In the genomic region with DNA sequence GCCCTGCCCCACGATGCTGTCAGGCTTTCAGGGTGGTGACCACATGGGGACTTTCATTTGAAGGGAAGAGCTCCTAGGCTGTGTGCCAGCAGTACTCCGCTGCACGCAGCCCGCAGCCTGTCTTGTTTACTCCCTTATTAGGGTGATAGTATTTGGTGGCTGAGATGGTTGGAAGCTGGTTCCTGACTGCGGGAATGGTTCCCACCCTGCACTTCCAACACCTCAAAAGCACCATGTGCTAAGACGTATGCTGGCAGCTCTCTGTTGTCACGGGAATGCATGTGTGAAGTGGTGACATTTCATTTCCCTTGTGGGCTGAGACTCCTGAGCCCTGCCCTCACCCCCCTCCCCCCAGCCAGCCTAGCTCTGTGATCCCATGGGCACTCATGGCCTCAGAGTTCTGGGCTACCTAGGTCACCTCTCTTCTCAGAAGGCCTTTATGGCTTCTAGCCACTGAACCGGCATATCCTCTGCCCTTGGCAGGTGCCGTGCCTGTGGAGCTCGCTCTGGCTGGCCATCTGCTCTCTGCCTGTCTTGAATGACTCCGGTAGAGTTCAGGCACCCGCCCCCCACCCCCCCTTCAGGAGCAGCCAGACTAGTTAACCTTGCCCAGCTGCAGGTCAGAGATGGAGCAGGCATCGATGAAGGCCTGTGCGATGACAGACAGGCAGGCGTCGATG, we compare ENCODE assay signal across 10 mouse cellular contexts. TPM values are rescaled to one million over a fixed set of nuclear protein-coding genes. Genes with fewer than 3 reads are reported as not detected.
DNase-seq lines count a peak whose midpoint lies in the region; ATAC-seq lines count a peak whose summit lies in the region.
"Had no signal": no experiment of that assay in that cellular context is flagged by ENCODE, and none has a peak within 500 bp of the region (broad histone marks: within the 10 kb centered on the region; RNA-seq: fewer than 3 reads in every experiment).

No protein-coding gene starts in this region.

- H3K9ac ChIP-seq in heart, embryonic 16.5 days (ENCODE audit: low read length): peak overlapping the region; percentile 2

- H3K4me3 ChIP-seq in embryonic facial prominence, embryonic 10.5 days: peak overlapping the region; percentile 17; the same call in 1 of the 2 replicates
- H3K4me3 ChIP-seq in heart, embryonic 16.5 days (ENCODE audit: low read length): no peak overlapping the region

- H3K9me3 ChIP-seq in embryonic facial prominence, embryonic 10.5 days: no peaks in the 10 kb centered on the region
- H3K9me3 ChIP-seq in heart, embryonic 16.5 days (replicated peaks; ENCODE audit: control insufficient read depth, low read length): no peaks in the 10 kb centered on the region

- peaks cover 13% of the 10 kb centered on the region for H3K36me3 ChIP-seq in embryonic facial prominence, embryonic 10.5 days (replicated peaks)
- H3K36me3 ChIP-seq in heart, embryonic 16.5 days (ENCODE audit: control insufficient read depth, insufficient read depth): peaks cover 6% of the 10 kb centered on the region; the same call in 1 of the 2 replicates

- peaks cover 69% of the 10 kb centered on the region for H3K4me1 ChIP-seq in embryonic facial prominence, embryonic 10.5 days
- peaks cover 42% of the 10 kb centered on the region for H3K4me1 ChIP-seq in heart, embryonic 16.5 days (ENCODE audit: control insufficient read depth, insufficient read depth, low read length)

- DNase-seq in ovary, adult 18-20 months (ENCODE audit: low spot score): peak; percentile 34
- no peak for DNase-seq in ovary, postnatal 14 days (ENCODE audit: low spot score)
- peak; percentile 69 for DNase-seq in embryonic facial prominence, embryonic 10.5 days (ENCODE audit: low spot score)
- peak; percentile 68 to 84 for DNase-seq in kidney, postnatal 25 days
- DNase-seq in neural tube, embryonic 10.5 days (ENCODE audit: extremely low spot score, low spot score): peak; percentile 34
- DNase-seq in urinary bladder, adult 18-20 months (ENCODE audit: low spot score in 2 of 2): no peak

- H3K27me3 ChIP-seq in embryonic facial prominence, embryonic 10.5 days (replicated peaks; ENCODE audit: low read depth, poor library complexity, severe bottlenecking): 0 out of 2 replicates have a peak, but pooled peaks cover under 1% of the 10 kb centered on the region
- no peaks in the 10 kb centered on the region for H3K27me3 ChIP-seq in heart, embryonic 16.5 days (ENCODE audit: control insufficient read depth, insufficient read depth, low read length)
- H3K27me3 ChIP-seq: Patski had no signal

- peak overlapping the region; percentile 83 for H3K27ac ChIP-seq in embryonic facial prominence, embryonic 10.5 days (replicated peaks)
- H3K27ac ChIP-seq in heart, embryonic 16.5 days (ENCODE audit: low read length): peak overlapping the region; percentile 78

- peak; percentile 74 for ATAC-seq in heart, embryonic 16.5 days (replicated peaks; ENCODE audit: extremely low read depth, insufficient read depth, low FRiP score)
- ATAC-seq in erythroblast, adult 5-6 weeks (replicated peaks; ENCODE audit: low FRiP score, poor library complexity, severe bottlenecking): no peak
- ATAC-seq: Patski had no signal

- H3K4me2 ChIP-seq in heart, embryonic 16.5 days (ENCODE audit: low read depth, low read length): peak overlapping the region; percentile 10; the same call in 1 of the 2 replicates

- WGBS in embryonic facial prominence, embryonic 10.5 days: 40% methylated on average over 16 of the region's 16 CpGs
- 27% methylated on average over 16 of the region's 16 CpGs for WGBS in heart, embryonic 16.5 days

RNA-seq across cellular contexts. Expression of a gene that starts 12.3 kb away (rescaled TPM):
- not detected in 2 replicates for polyA plus RNA-seq in embryonic facial prominence, embryonic 10.5 days (2016; fragmentation: Nextera tagmentation; extraction: Ambion mirVana)
- not detected in 2 replicates for polyA plus RNA-seq in heart, embryonic 16.5 days (2015; fragmentation: Nextera tagmentation; extraction: Ambion mirVana)
- not detected in 2 replicates for total RNA-seq in erythroblast, adult 5-6 weeks (2015; ENCODE audit: low replicate concordance)
- not detected in 2 replicates for total RNA-seq in erythroblast, adult 5-6 weeks (2017; ENCODE audit: low replicate concordance)
- total RNA-seq: heart, postnatal 36 days had no signal
- polyA plus RNA-seq: Patski had no signal

RNA-seq across cellular contexts. Expression of a gene that starts 25.5 kb away (rescaled TPM):
- polyA plus RNA-seq in embryonic facial prominence, embryonic 10.5 days (2016; fragmentation: Nextera tagmentation; extraction: Ambion mirVana): 0.33 and 0.51 TPM in 2 replicates
- polyA plus RNA-seq in heart, embryonic 16.5 days (2015; fragmentation: Nextera tagmentation; extraction: Ambion mirVana): 0.16 TPM in 1 of 2 replicates, not detected in the other
- total RNA-seq in erythroblast, adult 5-6 weeks (2015; ENCODE audit: low replicate concordance): not detected in 2 replicates
- 0.09 TPM in 1 of 2 replicates, not detected in the other for total RNA-seq in erythroblast, adult 5-6 weeks (2017; ENCODE audit: low replicate concordance)
- total RNA-seq: heart, postnatal 36 days had no signal

RNA-seq across cellular contexts. Expression of a gene that starts 37.7 kb away (rescaled TPM):
- polyA plus RNA-seq in embryonic facial prominence, embryonic 10.5 days (2016; fragmentation: Nextera tagmentation; extraction: Ambion mirVana): 26.8 and 28.1 TPM in 2 replicates
- polyA plus RNA-seq in heart, embryonic 16.5 days (2015; fragmentation: Nextera tagmentation; extraction: Ambion mirVana): 46.0 and 49.6 TPM in 2 replicates
- 10.0 and 55.1 TPM in 2 replicates for total RNA-seq in erythroblast, adult 5-6 weeks (2015; ENCODE audit: low replicate concordance)
- 11.8 and 18.1 TPM in 2 replicates for total RNA-seq in erythroblast, adult 5-6 weeks (2017; ENCODE audit: low replicate concordance)

Comparison
In these comparisons a context has a peak if more than half of its experiments do, and no peak if none do; other contexts are left out.
1. DNase-seq: peak in ovary, adult 18-20 months (single experiment), embryonic facial prominence, embryonic 10.5 days (single experiment), kidney, postnatal 25 days (2 of 2) and neural tube, embryonic 10.5 days (single experiment); none in ovary, postnatal 14 days (single experiment) and urinary bladder, adult 18-20 months (0 of 2).